In the genomic region with DNA sequence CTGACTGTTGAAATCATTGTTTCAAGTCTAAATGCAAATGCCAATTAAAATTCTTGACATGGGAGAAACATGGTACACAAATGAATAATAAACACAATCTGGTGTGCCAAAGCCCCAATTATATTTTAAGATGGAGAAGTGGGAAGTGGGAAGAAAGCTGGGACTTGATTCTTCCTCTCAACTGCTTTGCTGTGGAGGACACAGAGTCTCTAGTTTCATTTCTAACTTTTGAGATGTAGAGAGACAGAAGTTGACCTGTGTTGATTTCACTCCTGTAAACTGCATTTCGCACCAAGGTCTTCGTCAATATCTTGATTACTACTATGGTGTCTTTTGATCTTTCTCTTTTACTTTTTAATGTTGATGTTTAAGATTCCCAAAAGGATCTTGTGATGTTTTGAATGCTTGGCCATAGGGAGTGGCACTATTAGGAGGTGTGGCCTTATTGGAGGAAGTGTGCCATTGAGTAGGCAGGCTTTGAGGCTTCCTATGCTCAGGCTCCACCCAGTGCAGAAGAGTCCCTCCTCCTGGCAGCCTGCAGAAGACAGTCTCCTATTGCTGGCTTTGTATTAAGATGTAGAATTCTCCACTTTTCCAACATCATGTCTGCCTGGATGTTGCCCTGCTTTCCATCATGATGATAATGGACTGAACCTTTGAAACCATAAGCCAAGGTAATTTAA, we compare ENCODE assay signal across 20 mouse cellular contexts.
"Had no signal": no experiment of that assay in that cellular context is flagged by ENCODE, and none has a peak within 500 bp of the region (broad histone marks: within the 10 kb centered on the region; RNA-seq: fewer than 3 reads in every experiment).

No protein-coding gene starts in this region.

- H3K4me2 ChIP-seq: kidney, embryonic 15.5 days; limb, embryonic 12.5 days; limb, embryonic 15.5 days; liver, embryonic 11.5 days; lung, embryonic 14.5 days; midbrain, embryonic 13.5 days; stomach, embryonic 15.5 days had no signal

- H3K27ac ChIP-seq: kidney, embryonic 15.5 days; limb, embryonic 12.5 days; limb, embryonic 15.5 days; liver, embryonic 14.5 days; midbrain, embryonic 10.5 days; midbrain, embryonic 13.5 days; stomach, embryonic 15.5 days had no signal

- DNase-seq: kidney, adult 2 months; kidney, postnatal 10 days; kidney, postnatal 36 days; left cerebral cortex, postnatal 4 days; liver, postnatal 0 days; lung, embryonic 14.5 days; lung, postnatal 10 days; lung, postnatal 4 days; thymus, postnatal 25 days had no signal

- H3K9ac ChIP-seq: kidney, embryonic 15.5 days; limb, embryonic 12.5 days; limb, embryonic 15.5 days; liver, embryonic 14.5 days; liver, postnatal 0 days; lung, embryonic 14.5 days; midbrain, embryonic 13.5 days; stomach, embryonic 15.5 days had no signal

- H3K4me1 ChIP-seq: kidney, embryonic 15.5 days; limb, embryonic 12.5 days; limb, embryonic 15.5 days; midbrain, embryonic 10.5 days; midbrain, embryonic 13.5 days; stomach, embryonic 15.5 days had no signal

- H3K36me3 ChIP-seq: kidney, embryonic 15.5 days; limb, embryonic 12.5 days; limb, embryonic 15.5 days; midbrain, embryonic 10.5 days; midbrain, embryonic 13.5 days; stomach, embryonic 15.5 days had no signal

- ATAC-seq: intestine, postnatal 0 days; liver, postnatal 0 days; midbrain, embryonic 13.5 days; midbrain, embryonic 16.5 days had no signal

- H3K27me3 ChIP-seq: kidney, embryonic 15.5 days; limb, embryonic 12.5 days; limb, embryonic 15.5 days; megakaryocyte, embryonic 14.5 days; midbrain, embryonic 13.5 days; stomach, embryonic 15.5 days had no signal

- H3K4me3 ChIP-seq: kidney, embryonic 15.5 days; limb, embryonic 12.5 days; limb, embryonic 15.5 days; megakaryocyte, embryonic 14.5 days; midbrain, embryonic 10.5 days; midbrain, embryonic 13.5 days; stomach, embryonic 15.5 days had no signal

- H3K9me3 ChIP-seq: kidney, embryonic 15.5 days; limb, embryonic 12.5 days; limb, embryonic 15.5 days; megakaryocyte, embryonic 14.5 days; midbrain, embryonic 10.5 days; midbrain, embryonic 13.5 days; stomach, embryonic 15.5 days had no signal
